Mouse (Mus musculus) yolk sac, embryonic 10.5 days (tissue): Measurements from ENCODE around the gene BC005537.
"Not testable (repeated sequence)": the region's sequence is repeated elsewhere in the genome, so short reads cannot be mapped to it uniquely, and the experiment has no call there.

Experiments used
- DNase-seq: peaks from one replicate; pipeline ENCODE4 v3.0.0-alpha.2; 2017; ENCODE audit warnings: low spot score

The BC005537 gene

GRCm38 (mm10) chr13:24799925-24800673 is 1.4 kb upstream of the BC005537 start:
- no peak for DNase-seq

GRCm38 (mm10) chr13:24800674-24801307 is 666 bp upstream of the BC005537 start:
- DNase-seq, result peak; percentile 98

DNA sequence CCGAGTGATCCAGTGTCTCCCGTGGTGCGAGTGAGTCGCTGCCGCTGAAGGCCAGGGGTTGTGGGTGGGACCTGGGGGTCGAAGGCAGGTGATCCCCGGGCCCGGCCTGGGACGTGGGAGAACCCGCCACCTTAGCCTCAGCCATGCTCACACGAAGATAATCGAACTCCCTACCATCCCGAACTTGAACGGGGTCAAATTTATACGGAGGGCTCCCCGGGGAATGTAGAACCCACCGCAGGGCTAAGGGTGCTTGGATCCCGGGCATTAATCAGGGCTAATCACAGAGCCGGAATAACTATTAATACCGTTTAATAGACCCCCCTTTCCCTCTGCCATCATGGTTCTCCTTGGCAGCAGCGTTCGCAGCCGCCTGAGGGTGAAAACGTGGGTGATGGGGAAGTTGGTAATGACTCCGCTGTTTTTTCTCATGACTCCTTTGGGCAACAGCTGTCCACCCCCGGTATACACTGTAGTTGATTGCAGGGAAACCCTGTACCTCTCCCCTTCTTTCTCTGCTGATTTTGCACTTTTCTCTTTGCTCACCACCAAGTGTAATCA is 754 bp downstream of the BC005537 start:
- DNase-seq, result peak; percentile 23

GRCm38 (mm10) chr13:24803196-24803595 is 1.7 kb downstream of the BC005537 start:
- DNase-seq, result no peak

GRCm38 (mm10) chr13:24806079-24806478 is 4.6 kb downstream of the BC005537 start:
- no peak for DNase-seq

DNA sequence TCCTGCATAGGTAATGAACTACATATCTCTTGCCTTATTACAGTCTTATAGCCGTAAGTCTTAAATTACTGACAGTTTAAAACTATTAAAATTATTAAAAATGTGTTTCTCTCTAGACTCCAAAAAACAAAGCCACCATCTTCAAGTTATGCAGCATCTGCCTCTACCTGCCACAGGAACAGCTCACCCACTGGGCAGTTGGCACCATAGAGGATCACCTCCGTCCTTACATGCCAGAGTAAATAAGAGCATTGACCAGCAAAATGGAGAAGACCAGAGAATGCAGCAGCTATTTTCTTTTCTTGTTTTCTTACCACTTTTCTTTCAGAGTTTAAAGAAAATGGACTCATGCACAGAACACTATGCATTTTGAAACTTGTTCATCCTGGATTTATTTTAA is 11.1 kb downstream of the BC005537 start:
- no peak for DNase-seq

- no peak for DNase-seq
These were observed 13.2 kb downstream of the BC005537 start for GRCm38 (mm10) chr13:24814616-24815015.

GRCm38 (mm10) chr13:24816125-24817092 is 15.0 kb downstream of the BC005537 start:
- DNase-seq, result peak; percentile 11

DNA sequence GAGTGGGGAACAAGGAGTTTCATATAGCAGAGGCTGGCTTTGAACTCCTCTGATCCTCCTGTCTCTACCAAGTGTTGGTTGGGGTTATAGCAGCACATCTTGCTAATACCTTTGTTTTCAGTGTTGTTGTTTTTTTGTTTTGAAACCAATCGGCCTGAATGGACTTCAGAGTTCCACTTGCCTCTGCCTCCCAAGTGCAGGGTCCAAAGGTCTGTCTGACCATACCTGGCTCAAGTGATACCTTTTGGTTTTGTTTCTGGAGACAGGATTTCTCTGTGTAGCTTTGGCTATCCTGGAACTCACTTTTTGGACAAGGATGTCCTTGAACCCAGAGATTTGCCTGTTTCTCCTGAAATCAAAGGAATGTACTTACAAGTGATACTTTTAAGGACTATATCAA is 18.5 kb downstream of the BC005537 start:
- DNase-seq, result no peak

DNA sequence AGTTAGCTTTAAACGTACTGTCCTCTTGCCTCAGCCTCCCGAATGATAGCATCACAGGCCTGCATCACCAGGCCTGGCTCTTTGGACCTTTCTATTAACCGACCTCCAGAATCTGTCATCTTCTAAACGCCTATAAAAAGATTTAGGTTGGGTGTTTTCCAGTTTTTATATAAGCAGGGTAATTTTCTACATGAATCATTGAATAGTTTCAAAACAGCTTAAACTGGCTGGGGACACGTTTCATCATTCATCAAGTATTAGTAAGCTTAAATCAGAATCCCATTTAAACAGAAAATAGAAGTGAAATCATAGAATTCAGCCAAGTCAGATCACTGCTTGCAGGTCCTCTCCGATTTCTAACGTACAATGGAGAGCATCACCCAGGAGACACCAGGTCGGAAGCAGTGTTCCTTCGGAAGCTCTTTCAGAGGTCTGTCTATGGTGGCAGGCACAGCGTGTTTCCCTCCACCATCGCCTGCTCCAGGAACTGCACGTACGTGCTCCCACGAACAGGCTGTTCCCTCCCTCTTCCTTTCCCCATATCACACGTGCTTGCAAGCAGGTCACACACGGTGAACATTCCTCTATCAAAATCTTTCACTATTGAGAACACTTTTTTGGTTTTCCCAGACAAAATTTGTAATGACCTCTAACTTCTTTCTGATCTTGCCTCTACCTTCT is 21.3 kb downstream of the BC005537 start:
- DNase-seq, result no peak

GRCm38 (mm10) chr13:24824647-24825046 is 23.2 kb downstream of the BC005537 start:
- no peak for DNase-seq

GRCm38 (mm10) chr13:24825587-24825986 is 24.1 kb downstream of the BC005537 start:
- no peak for DNase-seq

DNA sequence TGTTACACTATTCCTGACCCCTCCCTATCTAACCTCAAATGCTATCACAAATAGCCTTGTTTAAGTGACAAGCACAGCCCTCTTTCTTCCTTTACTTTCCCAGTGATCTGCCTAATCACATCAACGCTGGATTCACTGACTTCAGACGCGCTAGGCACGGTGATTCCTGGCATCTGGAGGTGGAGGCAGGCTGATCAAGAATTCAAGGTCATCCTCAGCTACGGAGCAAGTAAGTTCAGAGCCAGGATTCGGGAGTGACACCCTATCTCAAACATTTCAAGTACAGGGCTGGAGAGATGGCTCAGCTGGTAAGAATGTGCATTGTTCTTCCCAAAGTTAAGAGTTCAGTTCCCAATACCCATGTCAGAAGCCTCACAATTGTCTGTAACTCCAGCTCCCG is 24.7 kb downstream of the BC005537 start:
- DNase-seq, result no peak

GRCm38 (mm10) chr13:24830756-24831352 is 29.4 kb downstream of the BC005537 start:
- no peak for DNase-seq

DNA sequence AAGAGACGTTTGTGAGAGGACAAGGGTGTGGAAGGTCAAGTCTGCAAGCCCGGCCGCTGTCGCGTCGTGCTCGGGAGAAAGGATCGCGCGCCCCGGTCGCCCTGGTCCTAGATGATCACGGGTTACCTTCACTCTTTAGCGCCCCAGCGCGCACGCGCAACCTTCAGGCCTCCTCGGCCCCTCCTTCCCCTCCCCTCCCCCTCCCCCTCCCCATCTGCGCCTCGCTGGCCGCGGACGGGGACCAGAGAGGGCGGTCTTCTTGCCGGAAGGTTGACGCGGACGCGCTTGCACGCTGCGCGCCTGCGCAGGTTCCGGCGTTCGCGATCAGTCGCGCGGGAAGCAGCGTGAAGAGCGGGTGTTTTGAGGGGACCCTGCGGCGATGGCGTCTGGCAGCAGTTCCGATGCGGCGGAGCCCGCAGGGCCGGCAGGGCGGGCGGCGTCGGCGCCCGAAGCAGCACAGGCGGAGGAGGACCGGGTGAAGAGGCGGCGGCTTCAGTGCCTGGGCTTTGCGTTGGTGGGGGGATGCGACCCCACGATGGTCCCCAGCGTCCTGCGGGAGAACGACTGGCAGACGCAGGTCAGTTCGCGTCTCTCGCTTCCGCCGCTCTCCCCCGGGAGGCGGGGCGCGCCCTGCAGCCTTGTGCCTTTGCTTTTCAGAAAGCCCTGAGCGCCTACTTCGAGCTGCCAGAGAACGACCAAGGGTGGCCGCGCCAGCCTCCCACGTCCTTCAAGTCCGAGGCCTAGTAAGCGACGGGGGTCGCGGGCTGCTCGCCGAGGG is 30.1 kb downstream of the BC005537 start, which contains the start of the genes Acot13 and Tdp2:
Gene Acot13 (minus strand): TSS at position 188 of the 778 bp plus-strand sequence.
Gene Tdp2 (plus strand): TSS at position 327 of the 778 bp plus-strand sequence.
- DNase-seq, result peak; percentile 99

DNA sequence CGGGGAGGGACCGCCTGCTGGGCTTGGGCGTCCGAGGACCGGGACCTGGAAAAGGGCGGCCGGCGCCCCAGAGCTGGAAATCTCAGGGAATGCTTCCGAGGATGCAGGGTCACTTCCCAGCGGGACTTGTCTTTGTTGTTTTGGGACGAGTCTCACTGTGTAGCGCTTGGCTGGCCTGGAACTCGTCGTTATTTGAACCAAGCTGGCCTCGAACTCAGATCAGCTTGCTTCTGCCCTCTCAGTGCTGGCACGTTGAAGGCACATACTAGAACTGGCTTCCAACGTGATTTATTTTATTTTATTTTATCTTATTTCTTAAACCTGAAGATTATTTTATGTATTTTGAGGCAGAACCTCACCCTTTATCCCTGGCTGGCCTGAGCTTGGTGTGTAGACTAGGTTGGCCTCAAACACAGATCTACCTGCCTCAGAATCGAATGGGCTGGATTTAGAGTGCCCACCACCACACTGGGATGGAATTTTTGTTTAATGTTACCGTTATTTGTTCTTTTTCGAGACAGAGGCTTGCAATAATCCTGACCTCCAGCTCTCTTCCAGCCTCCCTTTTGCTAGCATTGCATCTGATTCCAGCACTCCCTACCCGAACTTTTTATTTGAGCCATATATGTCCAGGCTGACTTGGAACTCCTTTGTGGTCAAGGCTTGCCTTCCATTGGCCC is 30.8 kb downstream of the BC005537 start:
- no peak for DNase-seq

GRCm38 (mm10) chr13:24832811-24833155 is 31.3 kb downstream of the BC005537 start:
- DNase-seq, result no peak

GRCm38 (mm10) chr13:24837765-24838164 is 36.3 kb downstream of the BC005537 start:
- not testable (repeated sequence) for DNase-seq

DNA sequence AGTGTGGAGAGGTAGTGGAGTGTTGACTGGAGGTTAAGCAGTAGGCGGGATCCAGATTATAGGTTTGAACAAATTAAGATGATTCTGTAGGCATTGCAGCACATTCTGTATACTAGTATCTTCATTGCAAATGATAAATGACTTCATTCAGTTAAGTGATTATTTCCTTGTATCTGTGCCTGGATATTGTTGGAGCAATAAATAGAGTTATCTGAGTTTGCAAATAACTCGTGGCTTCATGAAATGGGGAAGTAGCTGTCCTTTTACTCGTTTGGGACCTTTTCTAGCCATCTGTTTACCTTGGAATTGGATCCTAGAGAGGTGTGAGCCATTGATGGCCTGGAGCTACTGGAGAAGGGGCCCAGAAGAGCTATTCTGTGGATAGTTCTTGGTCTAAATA is 38.4 kb downstream of the BC005537 start:
- no peak for DNase-seq

DNA sequence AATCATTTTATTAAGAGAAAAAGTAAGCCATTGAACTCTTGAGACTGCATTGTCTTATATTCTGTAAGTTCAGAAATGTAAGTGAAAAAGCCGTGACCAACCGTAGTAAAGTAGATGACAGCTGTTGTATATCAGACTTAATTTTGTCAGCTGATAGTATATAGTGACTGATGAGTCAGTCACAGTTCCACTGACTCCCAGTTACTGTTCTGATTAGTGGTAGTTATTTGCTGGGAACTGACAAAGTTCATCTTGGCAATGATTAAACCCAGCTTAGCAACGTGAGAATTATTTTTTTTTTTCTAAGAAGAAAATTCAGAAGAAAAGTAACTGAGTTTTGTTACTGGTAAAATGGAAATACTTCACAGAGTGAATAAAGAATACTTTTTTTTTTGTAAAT is 40.2 kb downstream of the BC005537 start:
- no peak for DNase-seq
